Mouse (Mus musculus): ENCODE measurements at regions not wholly inside any gene's neighbourhood (a gene's known extent, or its start where the extent isn't known, plus 50 kb on each side); places are given as distances from the start of the nearest gene placed in this dataset.

GRCm38 (mm10) chr5:83533901-83534300 lies 178.9 kb upstream of the Tecrl start:
- DNase-seq (ENCODE audit: low spot score) (no peak), ATAC-seq (ENCODE audit: low FRiP score, low TSS enrichment) (no peak)
- no peaks in the 10 kb centered on the region for H3K4me1 ChIP-seq (replicated peaks; ENCODE audit: control insufficient read depth, insufficient read depth)
- no peak overlapping the region for H3K4me2 ChIP-seq (replicated peaks; ENCODE audit: low read depth)
- H3K36me3 ChIP-seq (ENCODE audit: control insufficient read depth, insufficient read depth, low read length) = no peaks in the 10 kb centered on the region
- H3K27me3 ChIP-seq (ENCODE audit: control insufficient read depth, insufficient read depth, low read length) = no peaks in the 10 kb centered on the region
- TF ChIP-seq EP300 (optimal IDR thresholded peaks at IDR 0.05) (no peak), CTCF (IDR thresholded peaks at IDR 0.05; ENCODE audit: low read depth) (no peak)
- H3K27ac ChIP-seq (replicated peaks) = no peak overlapping the region
- H3K9me3 ChIP-seq (ENCODE audit: control insufficient read depth, low read length) = no peaks in the 10 kb centered on the region
- no peak overlapping the region for H3K4me3 ChIP-seq (ENCODE audit: low read depth, low read length)
- WGBS = 67% methylated on average over 3 of the region's 3 CpGs
- H3K9ac ChIP-seq (ENCODE audit: low read length) = no peak overlapping the region

DNA sequence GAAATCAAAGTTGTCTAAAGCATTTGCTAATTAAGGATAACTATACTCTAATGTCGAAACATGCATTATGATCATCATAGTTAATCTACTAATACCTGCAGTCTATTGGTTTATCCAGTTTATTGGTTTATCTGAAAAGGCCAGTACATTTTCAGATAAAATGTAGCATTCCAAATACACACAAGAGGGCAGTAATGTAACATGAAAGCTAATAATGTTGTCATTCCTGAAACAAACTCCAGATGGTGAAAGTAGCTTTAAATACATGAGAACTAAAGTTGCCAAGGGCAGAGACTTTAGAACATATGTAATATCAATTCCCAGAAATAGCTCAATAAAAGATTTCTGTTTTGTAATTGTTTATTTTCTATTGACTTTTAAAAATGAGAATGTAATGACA lies 163.7 kb upstream of the Tecrl start:
- H3K27me3 ChIP-seq (ENCODE audit: control insufficient read depth, insufficient read depth, low read length) = no peaks in the 10 kb centered on the region
- DNase-seq (ENCODE audit: low spot score) (no peak), ATAC-seq (ENCODE audit: low FRiP score, low TSS enrichment) (no peak)
- H3K9me3 ChIP-seq (ENCODE audit: control insufficient read depth, low read length) = no peaks in the 10 kb centered on the region
- H3K4me1 ChIP-seq (replicated peaks; ENCODE audit: control insufficient read depth, insufficient read depth) = no peaks in the 10 kb centered on the region
- TF ChIP-seq EP300 (optimal IDR thresholded peaks at IDR 0.05) (no peak), CTCF (IDR thresholded peaks at IDR 0.05; ENCODE audit: low read depth) (peak; percentile 67)
- H3K4me3 ChIP-seq (ENCODE audit: low read depth, low read length) = no peak overlapping the region
- 64% methylated on average over 1 of the region's 1 CpGs for WGBS
- no peaks in the 10 kb centered on the region for H3K36me3 ChIP-seq (ENCODE audit: control insufficient read depth, insufficient read depth, low read length)
- no peak overlapping the region for H3K9ac ChIP-seq (ENCODE audit: low read length)
- H3K27ac ChIP-seq (replicated peaks) = no peak overlapping the region
- no peak overlapping the region for H3K4me2 ChIP-seq (replicated peaks; ENCODE audit: low read depth)

DNA sequence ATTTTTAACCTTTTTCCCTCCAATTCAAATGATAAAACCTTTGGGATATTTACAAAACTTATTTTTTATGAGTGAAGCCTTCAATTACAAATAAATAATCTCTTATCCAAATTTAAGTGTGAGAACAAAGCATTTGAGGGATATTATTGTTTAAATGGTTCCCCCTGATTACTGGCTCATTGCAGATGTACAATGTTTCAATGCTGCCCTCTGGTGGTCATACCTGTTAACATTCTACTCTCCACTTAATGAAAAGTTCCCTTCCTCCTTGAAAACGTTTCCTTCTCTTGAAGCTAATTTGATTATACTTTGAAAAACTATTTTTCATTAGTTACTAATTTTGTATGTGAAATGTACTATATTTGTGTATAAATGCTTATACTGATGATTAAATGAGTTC lies 129.1 kb upstream of the Tecrl start:
- no peak overlapping the region for H3K4me2 ChIP-seq (replicated peaks; ENCODE audit: low read depth)
- no peak overlapping the region for H3K27ac ChIP-seq (replicated peaks)
- WGBS = 16% methylated on average over 1 of the region's 1 CpGs
- ATAC-seq (ENCODE audit: low FRiP score, low TSS enrichment) = no peak
- no peaks in the 10 kb centered on the region for H3K27me3 ChIP-seq (ENCODE audit: control insufficient read depth, insufficient read depth, low read length)
- no peaks in the 10 kb centered on the region for H3K36me3 ChIP-seq (ENCODE audit: control insufficient read depth, insufficient read depth, low read length)
- no peaks in the 10 kb centered on the region for H3K4me1 ChIP-seq (replicated peaks; ENCODE audit: control insufficient read depth, insufficient read depth)
- TF ChIP-seq CTCF (IDR thresholded peaks at IDR 0.05; ENCODE audit: low read depth) (peak; percentile 78), EP300 (optimal IDR thresholded peaks at IDR 0.05) (no peak)
- peak; percentile 16 for DNase-seq (ENCODE audit: low spot score)
- H3K4me3 ChIP-seq (ENCODE audit: low read depth, low read length) = no peak overlapping the region
- H3K9ac ChIP-seq (ENCODE audit: low read length) = no peak overlapping the region
- H3K9me3 ChIP-seq (ENCODE audit: control insufficient read depth, low read length) = no peaks in the 10 kb centered on the region

DNA sequence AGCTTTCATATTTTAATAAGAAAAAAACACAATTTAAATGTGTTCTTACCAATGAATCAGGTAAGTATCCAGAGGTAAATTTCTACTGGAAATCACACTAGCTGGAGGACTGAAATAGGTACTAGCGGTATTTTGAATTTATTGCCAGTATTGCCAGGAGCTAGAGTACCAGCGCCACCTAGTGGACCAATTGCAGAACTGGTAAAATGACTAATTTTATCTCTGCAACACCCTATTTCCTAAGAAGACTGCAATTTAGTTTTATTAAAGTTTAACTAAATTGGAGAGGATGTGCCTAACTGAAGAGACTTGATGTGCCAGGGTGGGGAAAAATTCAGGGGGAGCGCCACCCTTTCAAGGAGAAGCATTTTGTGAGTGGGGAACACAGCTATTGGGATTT lies 85.3 kb upstream of the Tecrl start:
- peak; percentile 37 for DNase-seq (ENCODE audit: low spot score)
- H3K27me3 ChIP-seq (ENCODE audit: control insufficient read depth, insufficient read depth, low read length) = no peaks in the 10 kb centered on the region
- no peak overlapping the region for H3K4me2 ChIP-seq (replicated peaks; ENCODE audit: low read depth)
- TF ChIP-seq EP300 (optimal IDR thresholded peaks at IDR 0.05) (no peak), CTCF (IDR thresholded peaks at IDR 0.05; ENCODE audit: low read depth) (peak; percentile 93)
- H3K4me3 ChIP-seq (ENCODE audit: low read depth, low read length) = no peak overlapping the region
- H3K9ac ChIP-seq (ENCODE audit: low read length) = no peak overlapping the region
- no peaks in the 10 kb centered on the region for H3K9me3 ChIP-seq (ENCODE audit: control insufficient read depth, low read length)
- ATAC-seq (ENCODE audit: low FRiP score, low TSS enrichment) = no peak
- H3K4me1 ChIP-seq (replicated peaks; ENCODE audit: control insufficient read depth, insufficient read depth) = no peaks in the 10 kb centered on the region
- WGBS = 6% methylated on average over 3 of the region's 3 CpGs
- no peaks in the 10 kb centered on the region for H3K36me3 ChIP-seq (ENCODE audit: control insufficient read depth, insufficient read depth, low read length)
- no peak overlapping the region for H3K27ac ChIP-seq (replicated peaks)

DNA sequence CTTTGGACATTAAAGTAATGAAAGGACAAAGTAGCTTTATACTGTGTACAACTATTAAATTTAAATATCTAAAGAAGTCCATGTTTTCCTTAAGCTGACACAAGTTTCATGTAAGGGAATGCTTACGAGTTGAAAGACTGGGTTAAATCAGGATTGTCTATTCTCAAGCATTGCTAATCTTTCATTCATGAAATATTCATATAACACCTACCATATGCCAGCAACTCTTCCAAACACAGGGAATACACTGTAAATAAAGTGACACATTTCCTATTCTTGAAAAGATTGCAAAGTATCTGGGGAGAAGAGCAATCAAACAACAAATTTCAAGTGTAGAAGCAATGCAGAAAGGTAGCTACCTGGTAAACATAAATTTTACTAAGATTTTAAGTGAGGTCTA lies 81.5 kb upstream of the Tecrl start:
- Histone ChIP-seq H3K36me3 (ENCODE audit: control insufficient read depth, insufficient read depth, low read length) (no peaks in the 10 kb centered on the region), H3K9ac (ENCODE audit: low read length) (no peak overlapping the region), H3K4me2 (replicated peaks; ENCODE audit: low read depth) (no peak overlapping the region), H3K4me1 (replicated peaks; ENCODE audit: control insufficient read depth, insufficient read depth) (no peaks in the 10 kb centered on the region), H3K27me3 (ENCODE audit: control insufficient read depth, insufficient read depth, low read length) (no peaks in the 10 kb centered on the region), H3K9me3 (ENCODE audit: control insufficient read depth, low read length) (no peaks in the 10 kb centered on the region), H3K4me3 (ENCODE audit: low read depth, low read length) (no peak overlapping the region), H3K27ac (replicated peaks) (no peak overlapping the region)
- 74% methylated on average over 1 of the region's 1 CpGs for WGBS
- DNase-seq (ENCODE audit: low spot score) (no peak), ATAC-seq (ENCODE audit: low FRiP score, low TSS enrichment) (no peak)
- no peak for TF ChIP-seq EP300 (optimal IDR thresholded peaks at IDR 0.05)
- TF ChIP-seq CTCF (IDR thresholded peaks at IDR 0.05; ENCODE audit: low read depth) = no peak

DNA sequence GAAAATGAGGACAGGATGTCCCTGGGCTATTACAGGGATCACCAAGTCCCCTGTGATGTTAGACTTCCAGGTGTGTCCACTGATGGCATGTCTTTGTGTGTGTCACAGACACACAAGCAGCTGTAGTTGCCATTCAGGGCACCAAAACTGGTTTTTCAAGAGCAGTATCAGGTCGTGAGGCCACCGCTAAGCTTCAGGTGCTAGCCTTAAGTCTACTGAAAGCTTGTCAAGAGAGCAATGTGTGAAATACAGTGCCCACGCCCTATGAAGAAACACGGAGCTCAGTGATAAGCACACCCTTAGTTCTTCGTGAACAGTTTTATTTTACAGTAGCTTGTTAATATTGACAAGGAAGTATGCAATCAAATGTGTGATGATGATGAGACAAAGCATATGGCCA lies 66.7 kb upstream of the Tecrl start:
- Histone ChIP-seq H3K36me3 (ENCODE audit: control insufficient read depth, insufficient read depth, low read length) (no peaks in the 10 kb centered on the region), H3K27me3 (ENCODE audit: control insufficient read depth, insufficient read depth, low read length) (no peaks in the 10 kb centered on the region), H3K27ac (replicated peaks) (no peak overlapping the region), H3K9me3 (ENCODE audit: control insufficient read depth, low read length) (no peaks in the 10 kb centered on the region), H3K9ac (ENCODE audit: low read length) (no peak overlapping the region), H3K4me2 (replicated peaks; ENCODE audit: low read depth) (no peak overlapping the region), H3K4me1 (replicated peaks; ENCODE audit: control insufficient read depth, insufficient read depth) (no peaks in the 10 kb centered on the region), H3K4me3 (ENCODE audit: low read depth, low read length) (no peak overlapping the region)
- TF ChIP-seq CTCF (IDR thresholded peaks at IDR 0.05; ENCODE audit: low read depth) (no peak), EP300 (optimal IDR thresholded peaks at IDR 0.05) (no peak)
- 56% methylated on average over 5 of the region's 5 CpGs for WGBS
- ATAC-seq (ENCODE audit: low FRiP score, low TSS enrichment) (peak; percentile 97), DNase-seq (ENCODE audit: low spot score) (peak; percentile 54)
